Mouse (Mus musculus) left cerebral cortex, adult 18-20 months (tissue): Measurements from ENCODE around the gene Adamts1. TPM values are rescaled to one million over a fixed set of nuclear protein-coding genes. Genes with fewer than 3 reads are reported as not detected.

Experiments used
- DNase-seq, 2 experiments: peaks; one replicate each; pipeline ENCODE4 v3.0.0; 2021 to 2022; ENCODE audit warnings: low spot score in 2 of 2, mixed read lengths in 1 of 2
- total RNA-seq, 2 experiments: library from RNA; stranded (reverse); gene quantifications; 2 replicates each; pipeline ENCODE4 v1.2.3; 2021

Gene Adamts1
- total RNA-seq, 2 experiments from 2014 or later: 9.2 to 10.0 TPM

DNA sequence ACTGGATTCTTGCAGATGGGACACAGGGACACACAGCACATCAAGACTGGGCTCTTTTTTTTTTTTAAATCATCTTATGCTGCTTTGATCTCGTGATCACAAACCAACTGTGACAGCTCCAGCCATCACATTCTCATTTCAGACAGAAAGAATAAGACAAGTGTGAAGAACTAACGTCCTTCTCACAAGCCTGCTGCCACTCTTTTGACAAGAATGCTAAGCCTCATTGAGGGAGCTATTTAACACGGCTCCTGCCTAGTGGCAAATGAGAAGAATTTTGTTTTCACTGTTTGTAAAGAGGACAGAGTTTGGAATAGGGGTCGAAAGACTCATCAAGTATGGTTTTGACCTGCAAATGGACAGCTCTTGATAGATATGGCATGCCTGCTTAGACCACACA, 35.6 kb downstream of the Adamts1 start:
- DNase-seq: no peak

DNA sequence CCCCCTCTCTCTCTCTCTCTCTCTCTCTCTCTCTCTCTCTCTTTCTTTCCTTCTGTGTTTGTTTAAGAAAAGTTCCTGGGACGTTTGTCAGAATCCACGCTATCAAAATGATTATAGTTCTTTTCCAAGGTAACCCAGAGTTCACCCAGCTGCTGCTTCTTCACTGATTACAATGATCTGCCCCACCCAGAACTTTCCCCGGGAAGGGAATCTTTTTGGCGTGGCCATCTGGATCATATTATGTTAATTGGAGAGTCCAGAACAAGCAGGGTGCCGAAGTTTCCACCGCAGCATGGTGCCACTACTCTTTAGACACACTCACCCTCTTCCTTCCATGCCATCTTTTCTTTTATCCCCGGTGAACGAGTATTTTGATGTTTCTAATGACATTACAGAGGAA, 37.2 kb downstream of the Adamts1 start:
- no peak for DNase-seq

DNA sequence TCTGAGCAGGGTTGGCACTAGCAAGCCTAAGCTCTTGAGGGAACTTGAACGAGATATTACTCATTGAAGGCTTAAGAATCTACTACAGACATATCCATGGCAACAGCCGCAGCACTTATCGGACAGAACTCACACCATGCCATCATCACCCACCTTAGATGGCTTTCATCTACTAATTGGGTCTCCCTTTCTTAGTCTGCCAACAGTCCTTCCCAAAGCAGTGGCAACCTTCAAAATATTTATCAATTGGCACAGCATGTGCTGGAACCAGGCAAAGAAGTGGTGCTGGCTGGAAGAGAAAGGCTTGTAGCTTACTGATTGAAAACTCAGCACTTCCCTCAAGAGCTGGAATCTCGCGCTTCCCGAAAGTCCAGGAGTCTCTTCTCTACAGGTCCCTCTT, 37.7 kb downstream of the Adamts1 start:
- no peak for DNase-seq

DNA sequence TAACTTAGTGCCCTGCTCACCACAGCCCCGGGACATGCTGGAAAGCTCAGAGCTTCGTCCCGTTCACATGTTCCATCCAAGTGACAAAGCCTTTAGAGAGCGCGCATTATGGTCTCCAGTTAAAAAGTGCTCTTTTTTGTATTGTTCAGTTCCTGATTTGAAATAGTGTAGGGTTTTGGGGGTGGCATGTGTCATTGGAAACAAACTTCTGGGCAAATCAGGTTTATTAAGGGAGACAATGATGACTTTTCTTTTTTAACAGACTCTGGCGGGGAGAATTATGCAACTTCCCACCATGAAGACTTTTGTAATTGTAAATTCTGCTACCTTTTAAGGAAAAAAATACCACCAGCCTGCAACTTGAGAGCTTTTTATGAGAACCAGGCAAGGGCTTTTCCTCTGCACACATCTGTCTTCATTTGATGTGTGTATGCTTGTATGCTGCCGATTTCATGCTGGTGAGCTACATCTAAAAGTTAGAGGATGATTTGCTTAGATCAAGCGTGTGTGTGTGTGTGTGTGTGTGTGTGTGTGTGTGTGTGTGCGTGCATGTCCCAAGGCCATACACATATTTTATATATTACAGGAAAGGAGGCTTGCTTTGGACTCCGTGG, 40.8 kb downstream of the Adamts1 start:
- DNase-seq: no peak

DNA sequence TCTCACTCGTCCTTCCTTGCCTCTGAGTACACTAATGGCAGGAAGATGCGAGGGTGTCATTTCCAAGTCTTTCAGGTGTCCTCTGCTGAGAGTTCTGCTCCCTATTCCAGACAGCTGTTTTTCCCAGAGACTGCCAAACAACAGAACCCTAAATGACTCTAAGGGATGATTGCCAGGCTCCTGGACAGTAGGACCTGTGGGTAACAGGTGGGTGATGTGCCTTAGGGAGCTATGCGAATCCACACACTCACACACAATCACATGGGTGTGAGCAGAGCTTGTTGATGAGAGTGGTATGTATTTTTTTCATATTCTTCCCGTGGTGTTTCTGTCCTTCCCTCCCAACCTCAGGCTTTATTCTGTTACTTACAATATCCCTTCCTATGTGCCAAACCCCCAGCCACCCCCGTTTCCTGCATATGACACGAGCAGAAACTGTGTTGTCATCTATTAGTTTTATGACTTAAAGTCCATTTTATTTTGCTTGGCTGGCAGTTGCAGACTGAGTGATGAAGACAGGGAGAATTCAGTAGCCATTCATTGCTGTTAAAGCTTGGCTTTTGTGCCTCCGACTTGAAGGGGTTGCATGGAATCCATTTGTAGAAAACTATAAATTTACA, 41.8 kb downstream of the Adamts1 start:
- DNase-seq: no peak

DNA sequence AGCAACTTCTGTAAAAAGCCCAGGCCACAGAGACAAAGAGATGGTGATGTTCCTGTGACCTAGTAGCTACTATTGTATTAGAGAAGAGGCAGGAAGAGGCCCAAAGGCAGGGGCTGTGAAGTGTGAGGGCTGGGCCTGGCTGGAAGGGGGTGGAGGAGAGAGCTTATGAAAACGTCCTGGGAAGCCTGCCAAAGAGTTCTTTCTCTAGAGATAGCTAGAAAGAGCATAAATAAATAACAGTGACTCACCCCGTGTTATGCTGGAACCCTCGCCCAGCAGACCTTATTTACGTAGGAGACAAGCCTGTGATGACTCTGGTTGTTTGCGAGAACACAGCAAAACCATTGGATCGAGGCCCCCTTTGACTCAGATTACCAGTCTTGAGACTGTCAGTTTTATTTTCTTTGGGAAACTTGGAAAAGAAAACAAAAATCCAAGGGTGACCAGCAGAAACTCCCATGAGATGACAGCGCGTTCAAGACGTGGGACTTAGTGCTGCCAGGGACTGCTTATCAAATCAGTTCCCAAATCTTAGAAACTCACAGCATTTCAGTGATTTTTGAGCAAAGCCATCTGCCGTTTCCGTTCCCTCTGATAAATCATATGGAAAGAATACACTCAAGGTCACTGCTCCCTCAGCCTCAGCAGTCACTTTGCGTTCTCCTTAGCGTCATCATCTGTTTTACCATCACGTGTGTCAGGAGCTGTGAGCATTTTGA, 46.7 kb downstream of the Adamts1 start:
- peak; percentile 39 to 43 for DNase-seq

DNA sequence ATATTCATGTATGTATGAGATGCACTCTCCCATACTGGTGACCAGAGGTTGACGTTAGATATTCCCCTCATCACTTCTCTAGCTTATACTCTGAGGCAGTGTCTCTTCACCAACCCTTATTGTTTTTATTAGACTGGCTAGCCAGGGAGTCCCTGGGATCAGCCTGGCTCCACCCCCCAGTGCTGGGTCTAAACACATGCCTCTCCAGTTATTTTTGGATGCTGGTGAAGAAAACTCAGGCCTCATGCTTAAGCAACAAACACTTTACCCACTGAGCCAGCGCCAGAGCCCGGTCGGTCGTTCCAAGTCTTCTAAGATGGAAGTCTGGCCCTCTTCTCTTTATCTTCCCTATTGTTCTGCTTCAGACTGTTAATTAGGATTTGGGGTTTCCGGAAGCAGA, 53.6 kb downstream of the Adamts1 start:
- DNase-seq: no peak

DNA sequence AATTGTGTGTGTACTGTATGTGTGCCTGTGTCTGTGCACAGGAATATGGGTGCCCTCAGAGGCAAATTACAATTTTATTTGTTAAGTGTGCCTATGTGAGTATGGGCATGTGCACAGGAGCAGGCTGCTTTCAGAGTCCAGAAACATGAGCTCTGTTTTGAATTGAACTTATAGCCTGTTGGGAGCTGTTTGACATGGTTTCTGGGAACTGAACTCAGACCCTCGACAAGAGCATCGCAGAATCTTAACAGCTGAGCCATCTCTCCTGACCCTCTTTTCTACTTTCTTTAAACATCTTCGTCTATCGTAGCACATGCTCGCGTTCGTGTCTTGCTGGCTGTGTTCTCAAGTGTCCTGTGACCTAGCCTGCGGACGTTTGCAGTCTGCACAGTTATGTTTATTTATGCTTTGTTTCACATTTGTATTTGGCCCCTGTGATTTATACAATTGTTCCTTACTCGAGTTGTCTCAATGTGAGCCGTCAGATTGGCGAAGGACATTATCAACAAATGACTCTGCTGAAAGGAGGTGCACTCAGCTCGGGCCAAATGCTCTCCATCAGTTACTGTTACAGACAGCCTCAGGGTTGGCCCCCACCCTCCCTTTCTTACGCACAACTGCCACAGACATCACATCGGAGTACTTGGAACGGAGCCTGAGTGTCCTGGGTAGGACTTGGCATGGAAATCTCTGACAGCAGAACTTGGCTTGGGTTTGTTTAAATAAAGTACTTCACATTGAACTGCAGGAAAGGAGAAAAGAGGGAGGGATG, 55.1 kb downstream of the Adamts1 start:
- DNase-seq: no peak

DNA sequence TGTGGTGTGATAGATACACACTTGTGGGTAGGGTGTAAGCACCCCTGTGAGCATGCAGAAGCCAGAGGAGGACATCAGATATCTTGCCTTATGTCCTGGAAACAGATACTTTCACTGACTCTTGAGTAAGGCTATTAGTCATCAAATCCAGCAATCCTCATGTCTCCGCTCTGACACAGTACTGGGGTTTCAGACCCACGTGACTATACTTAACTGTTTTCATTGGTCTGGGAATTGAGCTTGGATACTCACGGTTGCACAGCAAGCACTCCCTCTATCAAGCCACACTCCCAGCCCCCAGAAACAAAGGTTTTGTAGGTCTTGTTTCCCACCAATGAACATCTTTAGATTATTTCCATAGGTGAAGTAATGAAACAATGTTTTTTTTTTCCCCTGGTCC, 56.5 kb downstream of the Adamts1 start:
- no peak for DNase-seq

Other genes starting within 250 kb of the Adamts1 start
- gene Cyyr1, start 249.7 kb downstream of the Adamts1 start, total RNA-seq: 1 to 10 TPM; 4.2 to 4.5 TPM
- under 1 TPM; 0.75 to 0.79 TPM for gene Adamts5, start 98.7 kb upstream of the Adamts1 start, total RNA-seq